Mouse (Mus musculus): ENCODE measurements around the gene Pmm1. TPM values are rescaled to one million over a fixed set of nuclear protein-coding genes. Genes with fewer than 3 reads are reported as not detected.

Pmm1 gene
- total and polyA plus RNA-seq, 3 experiments: 51.8 to 140 (median 128) TPM

GRCm38 (mm10) chr15:81919062-81919461 is 41.7 kb downstream of the Pmm1 start:
- Histone ChIP-seq H3K4me2 (ENCODE audit: insufficient read depth, low read depth, poor library complexity, severe bottlenecking) (no peak overlapping the region), H3K4me1 (ENCODE audit: control insufficient read depth in 1 of 2, insufficient read depth in 2 of 2) (peaks cover 11 to 25% of the 10 kb centered on the region in 2 experiments), H3K4me3 (replicated peaks in 1 of 3; ENCODE audit: low read depth in 2 of 3, low read length in 2 of 3, poor library complexity in 1 of 3) (no peak overlapping the region), H3K27ac (ENCODE audit: insufficient read depth, low read depth) (no peak overlapping the region), H3K79me2 (replicated peaks; ENCODE audit: control insufficient read depth, extremely low read depth, insufficient read depth, poor library complexity, severe bottlenecking) (peaks cover 12% of the 10 kb centered on the region), H3K9ac (ENCODE audit: insufficient read depth, low read depth) (no peak overlapping the region), H3K36me3 (replicated peaks in 1 of 2; ENCODE audit: control insufficient read depth in 1 of 2, insufficient read depth in 1 of 2, low read length in 1 of 2) (peaks cover 48 to 94% of the 10 kb centered on the region in 2 experiments), H3K9me3 (replicated peaks; ENCODE audit: low read length) (no peaks in the 10 kb centered on the region), H3K27me3 (replicated peaks) (no peaks in the 10 kb centered on the region)
- dilution Hi-C loops (cut with MboI; ENCODE audit: extremely low pct_ligation_motif_present, extremely low pct_unique_long_range_greater_than_20kb, low sequenced_read_pairs) (no loop called here), in situ Hi-C loops (cut with MboI; ENCODE audit: low pct_ligation_motif_present, low pct_unique_long_range_greater_than_20kb, low sequenced_read_pairs) (loop anchor here (25.0 kb wide), 1 partner anchor 207 kb away; no protein-coding TSS in a partner anchor)
- DNase-seq (ENCODE audit: extremely low read depth): no peak
- TF ChIP-seq ZMIZ1 (IDR thresholded peaks at IDR 0.05; ENCODE audit: low read depth, low read length) (no peak), UBTF (IDR thresholded peaks at IDR 0.05; ENCODE audit: low read depth, low read length) (no peak), ZKSCAN1 (IDR thresholded peaks at IDR 0.05; ENCODE audit: borderline replicate concordance, low read depth, low read length) (no peak), ELF1 (IDR thresholded peaks at IDR 0.05; ENCODE audit: low read depth, low read length) (no peak), ZNF384 (IDR thresholded peaks at IDR 0.05; ENCODE audit: low read depth, low read length) (no peak), MEF2A (IDR thresholded peaks at IDR 0.05; ENCODE audit: borderline replicate concordance, low read depth, low read length) (no peak), KAT2A (IDR thresholded peaks at IDR 0.05; ENCODE audit: insufficient replicate concordance, low read length) (no peak), POLR2AphosphoS2 (IDR thresholded peaks at IDR 0.05; ENCODE audit: low read depth, low read length) (no peak), MYC (IDR thresholded peaks at IDR 0.05; ENCODE audit: low read depth, low read length) (no peak), IRF4 (IDR thresholded peaks at IDR 0.05; ENCODE audit: low read depth, low read length) (no peak), GABPA (IDR thresholded peaks at IDR 0.05; ENCODE audit: insufficient replicate concordance, low read depth, low read length) (no peak), CTCF (conservative IDR thresholded peaks at IDR 0.05 in 1 of 2, IDR thresholded peaks at IDR 0.05 in 1 of 2; ENCODE audit: low read depth in 2 of 2, low read length in 2 of 2) (no peak), POLR2A (IDR thresholded peaks at IDR 0.05; ENCODE audit: low read depth, low read length) (no peak), MXI1 (IDR thresholded peaks at IDR 0.05; ENCODE audit: low read depth, low read length) (no peak), MAX (IDR thresholded peaks at IDR 0.05; ENCODE audit: low read length) (no peak), USF2 (conservative IDR thresholded peaks at IDR 0.05; ENCODE audit: low read depth, low read length) (no peak), USF1 (IDR thresholded peaks at IDR 0.05; ENCODE audit: low read depth, low read length) (no peak), CHD2 (IDR thresholded peaks at IDR 0.05; ENCODE audit: low read length) (no peak), E2F4 (IDR thresholded peaks at IDR 0.05; ENCODE audit: insufficient replicate concordance, low read depth, low read length) (no peak), RCOR1 (conservative IDR thresholded peaks at IDR 0.05; ENCODE audit: low read depth, low read length) (no peak)
